Mouse (Mus musculus) heart, embryonic 14.5 days (tissue): ENCODE data around the gene Sgo2a. TPM values are rescaled to one million over a fixed set of nuclear protein-coding genes. Genes with fewer than 3 reads are reported as not detected.

Experiments
- ATAC-seq: fragments of 200-750 bp; cut with Nextera tagmentation; 2 replicates; pipeline ENCODE4 v1.8.0; 2017; ENCODE audit warnings: low read depth, moderate TSS enrichment; ENCODE audit not compliant: insufficient number of reproducible peaks, insufficient read depth, low FRiP score
- H3K27ac ChIP-seq, 2 experiments: fragments of 200-500 bp in 1 of 2; fragments of 300-500 bp in 1 of 2; sonication (generic) in 1 of 2; replicated peaks in 1 of 2; 2 replicates each; pipeline ENCODE4 v1.5.1; 2012 to 2014; ENCODE audit warnings: low read depth in 2 of 2, low read length in 2 of 2, control low read depth in 1 of 2, mild to moderate bottlenecking in 1 of 2, mixed read lengths in 1 of 2; ENCODE audit not compliant: control insufficient read depth in 1 of 2, insufficient read depth in 1 of 2
- H3K27me3 ChIP-seq: fragments of 300-500 bp; sonication (generic); 2 replicates; pipeline ENCODE4 v1.6.1; 2014; ENCODE audit warnings: mild to moderate bottlenecking, low read length, control low read depth; ENCODE audit not compliant: control insufficient read depth, insufficient read depth
- H3K36me3 ChIP-seq: fragments of 300-500 bp; sonication (generic); 2 replicates; pipeline ENCODE4 v1.6.1; 2014; ENCODE audit warnings: mild to moderate bottlenecking, control low read depth, low read length, mixed read lengths; ENCODE audit not compliant: control insufficient read depth, insufficient read depth
- H3K4me1 ChIP-seq, 2 experiments: fragments of 200-500 bp in 1 of 2; fragments of 300-500 bp in 1 of 2; sonication (generic) in 1 of 2; 2 replicates each; pipeline ENCODE4 v1.6.1; 2012 to 2014; ENCODE audit warnings: low read length in 2 of 2, control low read depth in 1 of 2, mixed read lengths in 1 of 2; ENCODE audit not compliant: control insufficient read depth in 2 of 2, insufficient read depth in 2 of 2
- H3K4me2 ChIP-seq: fragments of 300-500 bp; sonication (generic); 2 replicates; pipeline ENCODE4 v1.6.1; 2014; ENCODE audit warnings: mild to moderate bottlenecking, low read length
- H3K4me3 ChIP-seq, 2 experiments: fragments of 200-500 bp in 1 of 2; fragments of 300-500 bp in 1 of 2; sonication (generic) in 1 of 2; 2 replicates each; pipeline ENCODE4 v1.5.1; 2012 to 2014; ENCODE audit warnings: low read length in 2 of 2, mild to moderate bottlenecking in 2 of 2, control low read depth in 1 of 2, low read depth in 1 of 2, moderate library complexity in 1 of 2; ENCODE audit not compliant: control insufficient read depth in 1 of 2, insufficient read depth in 1 of 2
- H3K9ac ChIP-seq: fragments of 300-500 bp; sonication (generic); 2 replicates; pipeline ENCODE4 v1.6.1; 2014; ENCODE audit warnings: mild to moderate bottlenecking, low read length
- H3K9me3 ChIP-seq: fragments of 300-500 bp; sonication (generic); 2 replicates; pipeline ENCODE4 v1.6.1; 2016; ENCODE audit warnings: low read length, control low read depth; ENCODE audit not compliant: control insufficient read depth
- WGBS: fragments of 180-500 bp; shearing (Covaris S2); extraction: QIAGEN DNeasy Blood & Tissue Kit; methylation state at CpG from one replicate; pipeline ENCODE4 v1.1.7; 2014; 5-methylcytosine and 5-hydroxymethylcytosine counted together
- polyA plus RNA-seq: library from polyadenylated mRNA; unstranded; fragments of >200 nt; fragmentation: Nextera tagmentation; extraction: Ambion mirVana; gene quantifications from 2 replicates; pipeline ENCODE4 v1.2.1, GENCODE M21; 2014

The Sgo2a gene
- 18.1 and 18.8 TPM in 2 replicates for polyA plus RNA-seq

DNA sequence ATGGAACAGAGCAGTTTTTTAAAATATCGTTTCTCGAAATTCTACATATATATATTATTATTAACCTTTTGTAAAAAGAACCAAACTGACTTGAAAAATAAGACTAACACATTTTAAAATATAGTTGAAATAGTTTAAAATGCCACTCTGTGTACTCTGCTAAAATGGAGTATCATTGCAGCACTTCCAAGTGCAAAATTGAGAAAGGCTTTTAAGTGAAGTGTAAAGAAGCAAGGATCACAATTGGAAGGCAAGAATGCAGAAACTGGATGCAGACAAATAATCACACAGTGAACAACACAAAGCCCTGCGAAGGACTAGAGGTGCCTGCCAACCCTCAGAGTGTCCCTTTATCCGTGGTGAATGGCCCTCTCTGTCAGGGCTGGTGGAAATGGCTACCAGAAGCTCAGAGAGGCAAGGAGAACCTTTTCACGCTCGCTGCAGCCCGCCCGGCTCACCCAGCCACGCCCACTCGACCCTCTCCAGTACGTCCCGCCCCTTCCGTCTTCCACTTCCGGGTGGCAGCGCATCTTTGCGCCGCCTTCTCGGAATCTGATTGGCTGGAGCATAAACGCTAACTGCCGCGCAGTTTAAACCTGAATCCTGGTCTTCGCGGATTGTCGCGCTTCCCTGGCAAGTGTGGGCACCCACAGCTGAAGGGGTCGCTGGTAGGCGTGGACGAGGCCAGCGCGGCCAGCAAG is at the start of gene Sgo2a:
Gene Sgo2a (plus strand): TSS at position 540 of the 701 bp plus-strand sequence.
- Histone ChIP-seq H3K27ac (peak within 1 kb of the TSS; percentile 77 to 90), H3K4me3 (peak within 1 kb of the TSS; percentile 90 to 97), H3K9ac (peak within 1 kb of the TSS; percentile 90), H3K9me3 (no peaks in the 10 kb centered on the region), H3K36me3 (peaks cover 17% of the 10 kb centered on the region), H3K27me3 (no peaks in the 10 kb centered on the region), H3K4me2 (peak within 1 kb of the TSS; percentile 73), H3K4me1 (peaks cover 0 to 18% of the 10 kb centered on the region in 2 experiments; a peak in 2 of 4 replicates)
- ATAC-seq: peak; percentile 93
- WGBS: 7% methylated on average over 30 of the region's 30 CpGs

DNA sequence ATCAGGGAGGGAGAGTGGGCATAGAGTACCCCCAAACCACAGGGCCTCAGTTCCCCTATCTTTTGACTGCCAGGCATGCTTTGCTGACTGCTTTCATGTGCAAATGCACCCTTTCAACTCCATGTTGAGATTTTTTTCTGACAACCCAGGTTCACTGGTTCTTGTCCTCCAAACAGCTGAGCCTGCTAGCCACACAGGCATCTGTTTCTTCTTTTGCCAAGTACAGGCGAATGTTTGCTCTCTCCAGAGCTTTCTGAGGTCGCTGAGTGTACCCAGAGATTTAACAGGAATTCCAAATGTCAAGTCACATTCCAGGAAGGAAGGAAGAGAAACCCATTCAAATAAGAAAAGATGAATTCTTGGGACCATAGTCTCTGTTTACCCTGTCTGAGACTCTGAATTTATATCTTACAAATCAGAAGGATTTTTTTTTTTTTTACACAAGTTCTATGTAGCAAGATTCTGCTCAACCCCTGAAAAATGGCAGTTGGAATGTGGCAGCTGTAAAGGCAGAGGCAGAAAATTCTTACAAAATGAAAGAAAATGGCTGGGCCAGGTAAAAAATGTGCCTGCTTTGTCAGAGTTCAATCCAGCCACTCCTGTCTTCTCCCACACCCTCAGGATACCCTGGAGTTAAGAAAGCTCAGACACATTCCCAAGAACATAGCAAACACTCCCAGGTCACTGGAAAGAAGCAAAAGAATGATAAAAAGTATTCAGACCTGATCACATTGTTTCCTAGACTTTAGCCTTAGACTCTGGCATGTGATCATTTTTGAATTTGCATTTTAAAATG is 48.0 kb upstream of the Sgo2a start:
- WGBS: 22% methylated on average over 2 of the region's 2 CpGs
- H3K36me3 ChIP-seq: peaks cover 29% of the 10 kb centered on the region
- no peak overlapping the region for H3K9ac ChIP-seq
- ATAC-seq: no peak
- 0 out of 4 replicates have a peak, but pooled peaks cover 0 to 2% of the 10 kb centered on the region in 2 experiments for H3K4me1 ChIP-seq
- H3K4me3 ChIP-seq: no peak overlapping the region
- H3K4me2 ChIP-seq: no peak overlapping the region
- no peaks in the 10 kb centered on the region for H3K27me3 ChIP-seq
- no peak overlapping the region; a peak in 1 of 4 replicates for H3K27ac ChIP-seq
- no peaks in the 10 kb centered on the region for H3K9me3 ChIP-seq

DNA sequence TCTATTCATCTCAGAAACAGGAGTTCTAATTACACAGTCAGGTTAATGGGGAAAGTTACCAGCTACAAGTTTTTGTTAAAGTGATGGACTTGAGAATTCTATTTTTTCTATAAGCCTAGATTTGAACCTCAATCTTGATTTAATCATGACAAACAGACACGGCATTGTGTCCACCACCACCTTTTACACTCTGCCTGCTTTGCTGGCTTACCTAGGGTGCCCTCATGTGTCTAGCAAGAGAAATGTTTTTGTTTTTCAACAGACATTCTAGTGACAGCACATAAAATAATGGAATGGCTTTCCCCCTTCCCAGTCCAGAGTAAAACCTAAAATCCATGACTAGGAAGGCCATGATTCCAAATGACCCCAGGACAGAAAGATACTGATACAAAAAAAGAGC is 46.6 kb upstream of the Sgo2a start:
- no peak for ATAC-seq
- 0% methylated on average over 1 of the region's 1 CpGs for WGBS

DNA sequence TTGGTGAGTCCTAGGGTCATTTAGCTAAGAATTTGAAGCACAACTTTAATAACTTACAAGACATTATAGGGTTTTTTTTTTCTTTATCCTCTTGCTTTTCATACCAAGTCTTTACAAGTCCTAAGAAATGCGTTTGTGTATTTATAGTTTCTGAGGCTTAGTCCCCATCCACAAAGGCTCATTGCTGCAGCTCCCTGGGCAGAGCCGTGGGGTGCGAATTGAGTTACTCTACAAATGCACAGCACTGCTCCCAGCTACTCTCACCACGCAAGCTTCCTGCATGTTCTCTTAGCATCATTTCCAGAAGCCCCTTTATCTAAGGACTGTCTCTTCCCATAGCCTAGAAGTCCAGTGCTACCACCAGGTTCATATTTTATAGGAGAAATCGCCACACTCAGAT is 46.1 kb upstream of the Sgo2a start:
- WGBS: 72% methylated on average over 5 of the region's 5 CpGs

More for the DNA sequence above, 46.6 kb upstream of the Sgo2a start:
- Histone ChIP-seq H3K9me3 (no peaks in the 10 kb centered on the region), H3K9ac (no peak overlapping the region), H3K4me1 (0 out of 4 replicates have a peak, but pooled peaks cover 0 to 2% of the 10 kb centered on the region in 2 experiments), H3K4me3 (no peak overlapping the region), H3K27me3 (no peaks in the 10 kb centered on the region), H3K36me3 (peaks cover 27% of the 10 kb centered on the region), H3K27ac (no peak overlapping the region), H3K4me2 (no peak overlapping the region)

DNA sequence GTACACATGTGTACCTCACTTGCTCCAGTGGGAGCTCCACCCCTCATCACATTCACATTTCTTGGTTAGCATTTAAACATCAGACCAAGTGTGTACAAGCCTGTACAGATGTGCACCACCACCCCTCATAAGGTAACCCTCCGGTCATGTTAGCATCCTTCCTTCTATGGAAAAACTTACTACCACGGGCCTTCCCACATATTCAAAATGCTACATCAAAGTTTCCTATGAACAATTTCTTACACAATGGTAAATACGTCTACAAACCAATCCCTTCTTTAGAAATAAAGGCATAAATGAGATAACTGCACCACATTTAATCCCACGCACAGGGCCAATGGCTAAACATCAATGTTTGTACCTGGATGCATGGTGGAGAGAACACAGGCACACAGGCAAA is 43.3 kb upstream of the Sgo2a start:
- no peak overlapping the region for H3K9ac ChIP-seq
- H3K36me3 ChIP-seq: peaks cover 38% of the 10 kb centered on the region
- WGBS: 87% methylated on average over 4 of the region's 4 CpGs
- H3K4me3 ChIP-seq: no peak overlapping the region
- H3K9me3 ChIP-seq: no peaks in the 10 kb centered on the region
- no peak overlapping the region for H3K4me2 ChIP-seq
- no peak overlapping the region for H3K27ac ChIP-seq
- H3K27me3 ChIP-seq: no peaks in the 10 kb centered on the region
- 0 out of 4 replicates have a peak, but pooled peaks cover 0 to 2% of the 10 kb centered on the region in 2 experiments for H3K4me1 ChIP-seq
- no peak for ATAC-seq

More for the DNA sequence above, 46.1 kb upstream of the Sgo2a start:
- Histone ChIP-seq H3K27me3 (no peaks in the 10 kb centered on the region), H3K4me2 (no peak overlapping the region), H3K27ac (no peak overlapping the region), H3K9me3 (no peaks in the 10 kb centered on the region), H3K4me3 (no peak overlapping the region), H3K36me3 (peaks cover 26% of the 10 kb centered on the region), H3K4me1 (0 out of 4 replicates have a peak, but pooled peaks cover 0 to 2% of the 10 kb centered on the region in 2 experiments), H3K9ac (no peak overlapping the region)
- ATAC-seq: no peak

DNA sequence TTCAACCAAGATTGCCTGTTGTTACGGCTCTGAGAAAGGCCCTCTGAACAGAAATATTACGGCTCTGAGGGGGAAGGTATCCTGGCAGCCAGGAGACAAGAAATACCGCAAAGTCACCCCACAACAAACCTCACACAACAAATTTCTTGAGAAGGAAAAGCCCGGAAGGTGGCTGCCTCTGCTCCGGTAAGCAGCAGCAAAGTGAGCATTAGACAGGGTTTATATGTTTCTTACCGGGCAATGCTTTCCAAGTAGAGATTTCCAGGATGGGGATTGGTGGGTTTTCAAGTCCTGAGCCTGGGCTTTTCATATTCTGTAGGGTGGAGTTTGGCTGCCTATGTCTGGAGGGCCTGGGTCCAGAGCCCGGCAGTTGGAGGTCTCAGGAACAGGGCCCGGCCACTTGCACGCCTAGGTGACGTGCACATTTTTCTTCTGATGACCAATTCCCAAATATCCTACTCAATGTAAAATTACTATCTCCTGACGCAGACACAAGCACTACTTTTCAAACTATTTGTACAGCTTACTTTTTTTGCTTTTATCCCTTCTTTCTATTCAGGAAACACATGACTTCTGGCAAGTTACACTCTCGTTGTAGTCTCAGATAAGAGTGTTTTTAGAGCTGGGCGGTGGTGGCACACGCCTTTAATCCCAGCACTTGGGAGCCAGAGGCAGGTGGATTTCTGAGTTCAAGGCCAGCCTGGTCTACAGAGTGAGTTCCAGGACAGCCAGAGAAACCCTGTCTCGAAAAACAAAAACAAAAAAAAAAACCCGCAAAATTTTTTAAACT is 42.0 kb upstream of the Sgo2a start:
- Histone ChIP-seq H3K4me3 (no peak overlapping the region), H3K9ac (no peak overlapping the region), H3K36me3 (peaks cover 48% of the 10 kb centered on the region), H3K27ac (no peak overlapping the region), H3K27me3 (no peaks in the 10 kb centered on the region), H3K9me3 (no peaks in the 10 kb centered on the region), H3K4me2 (no peak overlapping the region), H3K4me1 (no peaks in the 10 kb centered on the region)
- ATAC-seq: no peak
- 75% methylated on average over 16 of the region's 16 CpGs for WGBS

DNA sequence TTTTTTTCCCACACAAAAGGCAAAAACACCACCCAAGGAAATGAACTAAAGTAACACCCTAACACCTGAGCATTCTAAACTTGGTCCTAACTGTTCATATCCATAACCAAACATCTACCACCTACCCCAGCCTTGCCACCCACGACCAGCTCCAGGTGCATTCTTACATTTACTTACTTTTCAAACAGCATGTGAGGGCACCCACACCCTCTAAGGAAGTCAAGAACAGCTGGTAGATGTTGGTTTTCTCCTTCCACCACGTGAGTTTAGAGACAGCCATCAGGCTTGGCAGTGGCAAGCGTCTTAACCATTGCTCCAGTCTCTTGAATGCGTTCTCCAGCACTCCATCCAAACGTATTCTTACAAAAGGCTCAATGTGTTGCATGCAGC is 41.4 kb upstream of the Sgo2a start:
- H3K36me3 ChIP-seq: peaks cover 54% of the 10 kb centered on the region
- H3K4me2 ChIP-seq: no peak overlapping the region
- no peaks in the 10 kb centered on the region for H3K27me3 ChIP-seq
- H3K9me3 ChIP-seq: no peaks in the 10 kb centered on the region
- no peaks in the 10 kb centered on the region for H3K4me1 ChIP-seq
- no peak overlapping the region for H3K9ac ChIP-seq
- WGBS: 83% methylated on average over 5 of the region's 5 CpGs
- no peak overlapping the region for H3K27ac ChIP-seq
- no peak for ATAC-seq
- no peak overlapping the region for H3K4me3 ChIP-seq
